32 mouse cellular contexts compared by ENCODE assay signal in the genomic region with DNA sequence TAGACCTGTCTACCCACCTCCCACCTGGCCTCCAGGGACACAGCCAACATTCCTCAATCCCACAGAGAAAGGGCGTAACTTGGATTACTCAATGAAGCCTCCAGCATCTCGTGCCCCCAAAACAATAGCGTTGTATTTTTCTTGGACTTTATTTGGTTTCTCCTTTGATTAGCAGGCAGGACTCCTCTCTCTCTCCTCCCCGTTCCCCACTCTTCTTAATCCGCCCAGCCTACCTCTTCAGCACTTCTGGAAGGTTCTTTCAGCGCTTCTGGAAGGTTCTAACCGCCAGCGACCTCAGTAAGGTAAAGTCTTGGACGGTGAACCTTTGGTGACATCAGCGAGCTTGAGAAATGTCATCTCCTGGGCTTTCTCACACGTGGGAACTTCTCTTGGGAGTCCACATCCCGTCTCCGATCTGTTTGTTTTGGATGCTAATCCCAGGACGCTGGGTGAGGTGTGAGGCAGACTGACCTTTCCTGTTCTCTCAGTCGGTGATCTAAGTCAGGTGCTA. TPM values are rescaled to one million over a fixed set of nuclear protein-coding genes. Genes with fewer than 3 reads are reported as not detected.
"Had no signal": no experiment of that assay in that cellular context is flagged by ENCODE, and none has a peak within 500 bp of the region (broad histone marks: within the 10 kb centered on the region; RNA-seq: fewer than 3 reads in every experiment).

No protein-coding gene starts in this region.

- H3K36me3 ChIP-seq: limb, embryonic 10.5 days; limb, embryonic 12.5 days; limb, embryonic 13.5 days; limb, embryonic 15.5 days; liver, embryonic 12.5 days; liver, embryonic 13.5 days; liver, embryonic 15.5 days; lung, embryonic 15.5 days; midbrain, embryonic 10.5 days; midbrain, embryonic 12.5 days; midbrain, embryonic 13.5 days; midbrain, embryonic 15.5 days; neural tube, embryonic 12.5 days had no signal

- H3K9ac ChIP-seq: limb, embryonic 12.5 days; limb, embryonic 13.5 days; limb, embryonic 15.5 days; liver, embryonic 12.5 days; liver, embryonic 13.5 days; liver, embryonic 14.5 days; liver, embryonic 15.5 days; liver, postnatal 0 days; lung, embryonic 14.5 days; lung, embryonic 15.5 days; midbrain, embryonic 12.5 days; midbrain, embryonic 13.5 days; midbrain, embryonic 15.5 days; neural tube, embryonic 12.5 days had no signal

- H3K4me2 ChIP-seq: limb, embryonic 12.5 days; limb, embryonic 13.5 days; limb, embryonic 15.5 days; liver, embryonic 11.5 days; liver, embryonic 12.5 days; liver, embryonic 13.5 days; liver, embryonic 15.5 days; lung, embryonic 14.5 days; lung, embryonic 15.5 days; midbrain, embryonic 11.5 days; midbrain, embryonic 12.5 days; midbrain, embryonic 13.5 days; midbrain, embryonic 15.5 days; neural tube, embryonic 12.5 days had no signal

- ATAC-seq: liver, embryonic 12.5 days; liver, postnatal 0 days; lung, postnatal 0 days; midbrain, embryonic 13.5 days; midbrain, embryonic 15.5 days; midbrain, embryonic 16.5 days had no signal

- H3K27ac ChIP-seq: limb, embryonic 10.5 days; limb, embryonic 12.5 days; limb, embryonic 13.5 days; limb, embryonic 15.5 days; liver, embryonic 12.5 days; liver, embryonic 13.5 days; liver, embryonic 14.5 days; liver, embryonic 15.5 days; lung, embryonic 15.5 days; macrophage; midbrain, embryonic 10.5 days; midbrain, embryonic 12.5 days; midbrain, embryonic 13.5 days; midbrain, embryonic 15.5 days; neural tube, embryonic 12.5 days had no signal

- DNase-seq: liver; liver, embryonic 13.5 days; liver, postnatal 0 days; lung, adult 18-20 months; lung, adult 2 months; lung, postnatal 36 days; midbrain, embryonic 14.5 days had no signal

- H3K27me3 ChIP-seq: limb, embryonic 12.5 days; limb, embryonic 15.5 days; liver, embryonic 12.5 days; liver, embryonic 13.5 days; liver, embryonic 15.5 days; lung, embryonic 15.5 days; megakaryocyte, embryonic 14.5 days; midbrain, embryonic 13.5 days; midbrain, embryonic 15.5 days; neural tube, embryonic 12.5 days had no signal

- H3K4me1 ChIP-seq: limb, embryonic 12.5 days; limb, embryonic 13.5 days; limb, embryonic 15.5 days; liver, embryonic 12.5 days; liver, embryonic 13.5 days; liver, embryonic 15.5 days; lung, embryonic 15.5 days; megakaryocyte, embryonic 14.5 days; midbrain, embryonic 12.5 days; midbrain, embryonic 15.5 days; neural tube, embryonic 12.5 days had no signal

- H3K4me3 ChIP-seq: limb, embryonic 10.5 days; limb, embryonic 12.5 days; limb, embryonic 13.5 days; limb, embryonic 15.5 days; liver, embryonic 12.5 days; liver, embryonic 13.5 days; liver, embryonic 15.5 days; lung, embryonic 15.5 days; megakaryocyte, embryonic 14.5 days; midbrain, embryonic 10.5 days; midbrain, embryonic 12.5 days; midbrain, embryonic 13.5 days; midbrain, embryonic 15.5 days; myocyte; neural tube, embryonic 12.5 days had no signal

- H3K9me3 ChIP-seq: limb, embryonic 10.5 days; limb, embryonic 13.5 days; limb, embryonic 15.5 days; liver, embryonic 12.5 days; liver, embryonic 13.5 days; liver, embryonic 15.5 days; lung, embryonic 15.5 days; midbrain, embryonic 10.5 days; midbrain, embryonic 12.5 days; midbrain, embryonic 13.5 days; midbrain, embryonic 15.5 days; neural tube, embryonic 12.5 days had no signal

RNA-seq across cellular contexts. Expression of a gene that starts 14.4 kb away (rescaled TPM):
- total RNA-seq: megakaryocyte progenitor cell, adult 5-6 weeks; megakaryocyte, adult 5-6 weeks; megakaryocyte-erythroid progenitor cell, adult 5-6 weeks; monocyte, adult 5-6 weeks had no signal
- polyA plus RNA-seq: macrophage had no signal
